In genomic region chr1:162209487-162210149, GRCm38 (mm10) we compare ENCODE assay signal across 12 mouse cellular contexts.
A peak's percentile ranks its signal among the peaks of the same experiment; 100 is the strongest.
DNase-seq lines count a peak whose midpoint lies in the region; ATAC-seq lines count a peak whose summit lies in the region.
"Had no signal": no experiment of that assay in that cellular context is flagged by ENCODE, and none has a peak within 500 bp of the region (broad histone marks: within the 10 kb centered on the region; RNA-seq: fewer than 3 reads in every experiment).

No protein-coding gene starts in this region.

- H3K36me3 ChIP-seq in intestine, embryonic 14.5 days (ENCODE audit: control insufficient read depth, insufficient read depth, low read length) = no peaks in the 10 kb centered on the region
- no peaks in the 10 kb centered on the region for H3K36me3 ChIP-seq in intestine, embryonic 15.5 days
- no peaks in the 10 kb centered on the region for H3K36me3 ChIP-seq in embryonic facial prominence, embryonic 14.5 days (ENCODE audit: control insufficient read depth, insufficient read depth, low read length)
- H3K36me3 ChIP-seq in limb, embryonic 10.5 days = no peaks in the 10 kb centered on the region
- H3K36me3 ChIP-seq in neural tube, embryonic 13.5 days = no peaks in the 10 kb centered on the region
- H3K36me3 ChIP-seq: liver, embryonic 13.5 days had no signal

- H3K4me3 ChIP-seq in intestine, embryonic 14.5 days (ENCODE audit: low read depth, low read length) = no peak overlapping the region
- no peak overlapping the region for H3K4me3 ChIP-seq in intestine, embryonic 15.5 days (replicated peaks)
- no peak overlapping the region for H3K4me3 ChIP-seq in embryonic facial prominence, embryonic 14.5 days (ENCODE audit: low read depth, low read length)
- no peak overlapping the region for H3K4me3 ChIP-seq in limb, embryonic 10.5 days
- H3K4me3 ChIP-seq in neural tube, embryonic 13.5 days = no peak overlapping the region
- H3K4me3 ChIP-seq: liver, embryonic 13.5 days had no signal

- H3K4me2 ChIP-seq in intestine, embryonic 14.5 days (ENCODE audit: low read length) = no peak overlapping the region
- no peak overlapping the region for H3K4me2 ChIP-seq in intestine, embryonic 15.5 days (replicated peaks)
- H3K4me2 ChIP-seq in embryonic facial prominence, embryonic 14.5 days (ENCODE audit: low read depth, low read length) = no peak overlapping the region
- H3K4me2 ChIP-seq in neural tube, embryonic 13.5 days = 0 out of 2 replicates have a peak overlapping the region, but pooled peaks have one; percentile 13
- H3K4me2 ChIP-seq: liver, embryonic 13.5 days had no signal

- no peak for ATAC-seq in intestine, embryonic 14.5 days (replicated peaks; ENCODE audit: low FRiP score, low TSS enrichment, low read depth)
- no peak for ATAC-seq in intestine, embryonic 15.5 days
- peak; percentile 31; the same call in 1 of the 2 replicates for ATAC-seq in embryonic facial prominence, embryonic 14.5 days (ENCODE audit: low read depth)
- peak; percentile 61; the same call in 1 of the 2 replicates for ATAC-seq in neural tube, embryonic 13.5 days (ENCODE audit: low read depth)
- ATAC-seq in megakaryocyte-erythroid progenitor cell, adult 5-6 weeks (replicated peaks; ENCODE audit: low FRiP score, low TSS enrichment, poor library complexity, severe bottlenecking) = no peak

- no peaks in the 10 kb centered on the region for H3K9me3 ChIP-seq in intestine, embryonic 14.5 days (ENCODE audit: control insufficient read depth, low read length)
- H3K9me3 ChIP-seq in intestine, embryonic 15.5 days = no peaks in the 10 kb centered on the region
- no peaks in the 10 kb centered on the region for H3K9me3 ChIP-seq in embryonic facial prominence, embryonic 14.5 days (ENCODE audit: control insufficient read depth, low read length)
- H3K9me3 ChIP-seq in limb, embryonic 10.5 days (replicated peaks) = no peaks in the 10 kb centered on the region
- no peaks in the 10 kb centered on the region for H3K9me3 ChIP-seq in neural tube, embryonic 13.5 days
- H3K9me3 ChIP-seq: liver, embryonic 13.5 days had no signal

- no peak for DNase-seq in intestine, embryonic 14.5 days (ENCODE audit: low spot score)
- peak; percentile 43 for DNase-seq in embryonic facial prominence, embryonic 14.5 days (ENCODE audit: low spot score)
- DNase-seq in limb, embryonic 10.5 days (ENCODE audit: low spot score) = no peak
- no peak for DNase-seq in layer of hippocampus, postnatal 10 days (ENCODE audit: low spot score in 2 of 2)
- DNase-seq in spleen, postnatal 36 days (ENCODE audit: low spot score in 2 of 2) = no peak
- DNase-seq: cerebellum, adult 9-11 months; kidney, postnatal 14 days; liver, embryonic 13.5 days had no signal

- 46% methylated on average over 10 of the region's 10 CpGs for WGBS in intestine, embryonic 14.5 days
- WGBS in intestine, embryonic 15.5 days = 55% methylated on average over 10 of the region's 10 CpGs
- WGBS in embryonic facial prominence, embryonic 14.5 days = 56% methylated on average over 10 of the region's 10 CpGs
- WGBS in limb, embryonic 10.5 days = 85% methylated on average over 10 of the region's 10 CpGs
- WGBS in neural tube, embryonic 13.5 days = 23% methylated on average over 10 of the region's 10 CpGs

- no peaks in the 10 kb centered on the region for H3K27me3 ChIP-seq in intestine, embryonic 14.5 days (replicated peaks; ENCODE audit: control insufficient read depth, insufficient read depth, low read length)
- H3K27me3 ChIP-seq in intestine, embryonic 15.5 days (replicated peaks) = no peaks in the 10 kb centered on the region
- H3K27me3 ChIP-seq in embryonic facial prominence, embryonic 14.5 days (replicated peaks; ENCODE audit: control insufficient read depth, insufficient read depth, low read length) = no peaks in the 10 kb centered on the region
- no peaks in the 10 kb centered on the region for H3K27me3 ChIP-seq in limb, embryonic 10.5 days (ENCODE audit: low read depth, poor library complexity, severe bottlenecking)
- no peaks in the 10 kb centered on the region for H3K27me3 ChIP-seq in neural tube, embryonic 13.5 days
- H3K27me3 ChIP-seq: CH12.LX; liver, embryonic 13.5 days had no signal

- peak overlapping the region; percentile 57 for H3K27ac ChIP-seq in intestine, embryonic 14.5 days (ENCODE audit: low read depth)
- H3K27ac ChIP-seq in intestine, embryonic 15.5 days = no peak overlapping the region; the same call in 1 of the 2 replicates
- peak overlapping the region; percentile 95 for H3K27ac ChIP-seq in embryonic facial prominence, embryonic 14.5 days (replicated peaks; ENCODE audit: low read depth, low read length)
- H3K27ac ChIP-seq in limb, embryonic 10.5 days = peak overlapping the region; percentile 85
- H3K27ac ChIP-seq in neural tube, embryonic 13.5 days (replicated peaks) = 0 out of 2 replicates have a peak overlapping the region, but pooled peaks have one; percentile 10
- H3K27ac ChIP-seq: liver, embryonic 13.5 days had no signal

- no peak overlapping the region for H3K9ac ChIP-seq in intestine, embryonic 14.5 days (ENCODE audit: low read length)
- H3K9ac ChIP-seq in intestine, embryonic 15.5 days = no peak overlapping the region
- no peak overlapping the region for H3K9ac ChIP-seq in embryonic facial prominence, embryonic 14.5 days (ENCODE audit: low read depth, low read length)
- H3K9ac ChIP-seq in neural tube, embryonic 13.5 days = no peak overlapping the region
- H3K9ac ChIP-seq: liver, embryonic 13.5 days had no signal

- H3K4me1 ChIP-seq in intestine, embryonic 14.5 days (replicated peaks; ENCODE audit: control insufficient read depth, insufficient read depth, low read length) = peaks cover 25% of the 10 kb centered on the region
- H3K4me1 ChIP-seq in intestine, embryonic 15.5 days (replicated peaks) = 0 out of 2 replicates have a peak, but pooled peaks cover 5% of the 10 kb centered on the region
- peaks cover 52% of the 10 kb centered on the region for H3K4me1 ChIP-seq in embryonic facial prominence, embryonic 14.5 days (ENCODE audit: control insufficient read depth, insufficient read depth, low read length)
- peaks cover 56% of the 10 kb centered on the region for H3K4me1 ChIP-seq in limb, embryonic 10.5 days
- H3K4me1 ChIP-seq in neural tube, embryonic 13.5 days (replicated peaks) = peaks cover 16% of the 10 kb centered on the region

Comparison
In these comparisons a context has a peak if more than half of its experiments do, and no peak if none do; other contexts are left out.
1. ATAC-seq: peak in embryonic facial prominence, embryonic 14.5 days (single experiment) and neural tube, embryonic 13.5 days (single experiment); none in intestine, embryonic 14.5 days (single experiment), intestine, embryonic 15.5 days (single experiment) and megakaryocyte-erythroid progenitor cell, adult 5-6 weeks (single experiment).